In the genomic region with DNA sequence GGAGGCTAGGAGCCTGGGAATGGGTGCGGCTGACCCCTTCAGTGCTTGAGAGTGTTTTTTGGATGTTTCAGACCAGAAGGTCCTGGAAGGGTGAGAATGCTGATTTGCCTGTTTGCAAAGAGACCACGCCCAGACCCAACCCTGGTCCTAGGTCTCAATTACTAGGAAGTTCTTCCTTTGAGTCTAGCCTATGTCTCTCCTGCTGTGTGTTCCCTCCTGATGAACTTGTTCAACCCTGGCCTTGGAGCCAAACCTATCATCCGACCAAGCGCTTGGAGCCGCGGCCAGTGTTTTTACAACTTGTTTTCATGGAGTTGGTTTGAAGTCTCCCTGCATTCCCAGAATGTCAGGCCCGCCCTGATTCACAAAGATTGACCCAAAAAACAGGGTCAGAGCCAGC, we compare ENCODE assay signal across 16 mouse cellular contexts. TPM values are rescaled to one million over a fixed set of nuclear protein-coding genes. Genes with fewer than 3 reads are reported as not detected.
DNase-seq lines count a peak whose midpoint lies in the region; ATAC-seq lines count a peak whose summit lies in the region.
"Had no signal": no experiment of that assay in that cellular context is flagged by ENCODE, and none has a peak within 500 bp of the region (broad histone marks: within the 10 kb centered on the region; RNA-seq: fewer than 3 reads in every experiment).

No protein-coding gene starts in this region.

- no peak overlapping the region for H3K4me3 ChIP-seq in midbrain, embryonic 10.5 days
- H3K4me3 ChIP-seq in midbrain, embryonic 14.5 days (replicated peaks; ENCODE audit: low read depth, low read length): no peak overlapping the region
- H3K4me3 ChIP-seq: limb, embryonic 13.5 days; megakaryocyte, embryonic 14.5 days had no signal

- no peak for ATAC-seq in midbrain, embryonic 14.5 days (ENCODE audit: low FRiP score, low TSS enrichment)

- no peak overlapping the region for H3K9ac ChIP-seq in midbrain, embryonic 14.5 days (replicated peaks; ENCODE audit: low read length)
- H3K9ac ChIP-seq: limb, embryonic 13.5 days; liver, embryonic 14.5 days had no signal

- H3K27me3 ChIP-seq in midbrain, embryonic 10.5 days (ENCODE audit: low read depth, poor library complexity, severe bottlenecking): no peaks in the 10 kb centered on the region
- no peaks in the 10 kb centered on the region for H3K27me3 ChIP-seq in midbrain, embryonic 14.5 days (ENCODE audit: control insufficient read depth, insufficient read depth, low read length)
- H3K27me3 ChIP-seq: limb, embryonic 13.5 days had no signal

- H3K27ac ChIP-seq in midbrain, embryonic 10.5 days (replicated peaks): 0 out of 2 replicates have a peak overlapping the region, but pooled peaks have one; percentile 42
- H3K27ac ChIP-seq in midbrain, embryonic 14.5 days (replicated peaks; ENCODE audit: low read depth, low read length): no peak overlapping the region
- H3K27ac ChIP-seq: limb, embryonic 13.5 days; liver, embryonic 14.5 days had no signal

- no peaks in the 10 kb centered on the region for H3K9me3 ChIP-seq in midbrain, embryonic 10.5 days (replicated peaks)
- no peaks in the 10 kb centered on the region for H3K9me3 ChIP-seq in midbrain, embryonic 14.5 days (ENCODE audit: control insufficient read depth, low read length)
- H3K9me3 ChIP-seq: limb, embryonic 13.5 days; megakaryocyte, embryonic 14.5 days had no signal

- DNase-seq in gastrocnemius, postnatal 14 days: peak; percentile 44
- DNase-seq in gastrocnemius, adult 18-20 months (ENCODE audit: low spot score): no peak
- no peak for DNase-seq in midbrain, embryonic 10.5 days (ENCODE audit: low spot score)
- DNase-seq in midbrain, embryonic 14.5 days: no peak
- DNase-seq in NIH3T3 (ENCODE audit: low read depth): peak; percentile 15
- DNase-seq in skeletal muscle tissue, adult 2 months (ENCODE audit: low read depth, low spot score): peak; percentile 43
- no peak for DNase-seq in adrenal gland, postnatal 4 days (ENCODE audit: low spot score in 2 of 2)
- no peak for DNase-seq in c-Kit-positive CD71-positive TER-119-positive erythroid progenitor cells, embryonic 14.5 days (ENCODE audit: low spot score)
- DNase-seq: cerebellum, adult 11-12 months; cerebellum, postnatal 14 days; embryo, embryonic 11 days; kidney, postnatal 4 days; lung, postnatal 10 days had no signal

- no peak overlapping the region for H3K4me2 ChIP-seq in midbrain, embryonic 14.5 days (ENCODE audit: low read length)
- H3K4me2 ChIP-seq: limb, embryonic 13.5 days had no signal

- 83% methylated on average over 7 of the region's 7 CpGs for WGBS in midbrain, embryonic 10.5 days
- 93% methylated on average over 7 of the region's 7 CpGs for WGBS in midbrain, embryonic 14.5 days

- peaks cover 43% of the 10 kb centered on the region for H3K4me1 ChIP-seq in midbrain, embryonic 10.5 days
- H3K4me1 ChIP-seq in midbrain, embryonic 14.5 days (ENCODE audit: control insufficient read depth, insufficient read depth, low read length): no peaks in the 10 kb centered on the region

- H3K36me3 ChIP-seq in midbrain, embryonic 10.5 days: peaks cover 12% of the 10 kb centered on the region
- H3K36me3 ChIP-seq in midbrain, embryonic 14.5 days (ENCODE audit: control insufficient read depth, insufficient read depth, low read length): peaks cover 6% of the 10 kb centered on the region; the same call in 1 of the 2 replicates
- H3K36me3 ChIP-seq: limb, embryonic 13.5 days had no signal

- intact Hi-C loops in gastrocnemius, postnatal 14 days (cut with DNase I; ENCODE audit: low total_unique reads): no loop called here

RNA-seq across cellular contexts. Expression of gene Gdpd5, which starts 22.0 kb away (rescaled TPM):
- 1 to 10 TPM; 7.4 to 8.5 TPM for total RNA-seq in gastrocnemius, postnatal 14 days (2021)
- total RNA-seq in gastrocnemius, adult 18-20 months (2021): 1 to 10 TPM; 6.2 to 8.8 TPM
- polyA plus RNA-seq in midbrain, embryonic 10.5 days (2016; fragmentation: Nextera tagmentation; extraction: Ambion mirVana): 23.5 and 28.2 TPM in 2 replicates
- polyA plus RNA-seq in midbrain, embryonic 14.5 days (2014; fragmentation: Nextera tagmentation; extraction: Ambion mirVana): 38.9 and 40.0 TPM in 2 replicates
- 10 to 100 TPM; 18.4 to 23.4 TPM for total RNA-seq in adrenal gland, postnatal 4 days (2021)

RNA-seq across cellular contexts. Expression of gene Serpinh1, which starts 50.2 kb away (rescaled TPM):
- 100 to 1,000 TPM; 190 to 248 TPM for total RNA-seq in gastrocnemius, postnatal 14 days (2021)
- 10 to 100 TPM; 37.4 to 70.5 TPM for total RNA-seq in gastrocnemius, adult 18-20 months (2021)
- polyA plus RNA-seq in midbrain, embryonic 10.5 days (2016; fragmentation: Nextera tagmentation; extraction: Ambion mirVana): 789 and 882 TPM in 2 replicates
- 61.6 and 89.0 TPM in 2 replicates for polyA plus RNA-seq in midbrain, embryonic 14.5 days (2014; fragmentation: Nextera tagmentation; extraction: Ambion mirVana)
- 100 to 1,000 TPM; 366 to 430 TPM for total RNA-seq in adrenal gland, postnatal 4 days (2021)

Comparison
In these comparisons a context has a peak if more than half of its experiments do, and no peak if none do; other contexts are left out.
1. DNase-seq: peak in gastrocnemius, postnatal 14 days (single experiment), NIH3T3 (single experiment) and skeletal muscle tissue, adult 2 months (single experiment); none in gastrocnemius, adult 18-20 months (single experiment), midbrain, embryonic 10.5 days (single experiment), midbrain, embryonic 14.5 days (single experiment), adrenal gland, postnatal 4 days (0 of 2) and c-Kit-positive CD71-positive TER-119-positive erythroid progenitor cells, embryonic 14.5 days (single experiment).